Mouse (Mus musculus): ENCODE results near the gene Prrg1. TPM values are rescaled to one million over a fixed set of nuclear protein-coding genes. Genes with fewer than 3 reads are reported as not detected.

Prrg1 gene
- 5.8 and 7.3 TPM in 2 replicates for polyA plus RNA-seq (2012; rRNA removed)

- peak; percentile 22 to 25 for DNase-seq
- 9% methylated on average over 36 of the region's 36 CpGs for WGBS
- H3K4me3 ChIP-seq (replicated peaks; ENCODE audit: insufficient read depth, low read depth, low read length): peak within 1 kb of the TSS; percentile 57
- TF ChIP-seq POLR2A (IDR thresholded peaks at IDR 0.05; ENCODE audit: borderline replicate concordance, insufficient read depth, low read length) (no peak), CTCF (IDR thresholded peaks at IDR 0.05; ENCODE audit: borderline replicate concordance, insufficient read depth, low read depth, low read length) (no peak)
- no peaks in the 10 kb centered on the region for H3K27me3 ChIP-seq (ENCODE audit: control insufficient read depth, insufficient read depth, low read length)
- no peaks in the 10 kb centered on the region for H3K4me1 ChIP-seq (ENCODE audit: control insufficient read depth, insufficient read depth, low read length)
- H3K27ac ChIP-seq (ENCODE audit: insufficient read depth, low read length): 0 out of 2 replicates have a peak within 1 kb of the TSS, but pooled peaks have one; percentile 3
These were observed at the start of gene Prrg1 for GRCm38 (mm10) chrX:78583202-78584004. Prrg1 (minus strand) TSS chrX:78583896.

- TF ChIP-seq POLR2A (IDR thresholded peaks at IDR 0.05; ENCODE audit: borderline replicate concordance, insufficient read depth, low read length): no peak
- no peak for TF ChIP-seq CTCF (IDR thresholded peaks at IDR 0.05; ENCODE audit: borderline replicate concordance, insufficient read depth, low read depth, low read length)
- H3K4me1 ChIP-seq (ENCODE audit: control insufficient read depth, insufficient read depth, low read length): no peaks in the 10 kb centered on the region
- H3K27me3 ChIP-seq (ENCODE audit: control insufficient read depth, insufficient read depth, low read length): no peaks in the 10 kb centered on the region
- H3K4me3 ChIP-seq (replicated peaks; ENCODE audit: insufficient read depth, low read depth, low read length): no peak overlapping the region
- WGBS: 57% methylated on average over 2 of the region's 2 CpGs
- DNase-seq: no peak
- no peak overlapping the region for H3K27ac ChIP-seq (ENCODE audit: insufficient read depth, low read length)
These were observed 22.1 kb upstream of the Prrg1 start for GRCm38 (mm10) chrX:78605814-78606213.

- no peak for DNase-seq
- WGBS: 71% methylated on average over 2 of the region's 2 CpGs
- Histone ChIP-seq H3K4me1 (ENCODE audit: control insufficient read depth, insufficient read depth, low read length) (no peaks in the 10 kb centered on the region), H3K27me3 (ENCODE audit: control insufficient read depth, insufficient read depth, low read length) (no peaks in the 10 kb centered on the region), H3K27ac (ENCODE audit: insufficient read depth, low read length) (no peak overlapping the region), H3K4me3 (replicated peaks; ENCODE audit: insufficient read depth, low read depth, low read length) (no peak overlapping the region)
- TF ChIP-seq POLR2A (IDR thresholded peaks at IDR 0.05; ENCODE audit: borderline replicate concordance, insufficient read depth, low read length): no peak
These were observed 9.4 kb upstream of the Prrg1 start for GRCm38 (mm10) chrX:78593138-78593537.

GRCm38 (mm10) chrX:78582854-78583201 lies 868 bp downstream of the Prrg1 start:
- H3K4me1 ChIP-seq (ENCODE audit: control insufficient read depth, insufficient read depth, low read length): no peaks in the 10 kb centered on the region
- no peak overlapping the region for H3K4me3 ChIP-seq (replicated peaks; ENCODE audit: insufficient read depth, low read depth, low read length)
- no peak overlapping the region for H3K27ac ChIP-seq (ENCODE audit: insufficient read depth, low read length)
- H3K27me3 ChIP-seq (ENCODE audit: control insufficient read depth, insufficient read depth, low read length): no peaks in the 10 kb centered on the region
- WGBS: 1% methylated on average over 7 of the region's 21 CpGs
- peak in 1 of 2 experiments; percentile 4 for DNase-seq
- TF ChIP-seq POLR2A (IDR thresholded peaks at IDR 0.05; ENCODE audit: borderline replicate concordance, insufficient read depth, low read length) (no peak), CTCF (IDR thresholded peaks at IDR 0.05; ENCODE audit: borderline replicate concordance, insufficient read depth, low read depth, low read length) (no peak)

- WGBS: 71% methylated on average over 2 of the region's 2 CpGs
- no peak overlapping the region for H3K27ac ChIP-seq (ENCODE audit: insufficient read depth, low read length)
- H3K27me3 ChIP-seq (ENCODE audit: control insufficient read depth, insufficient read depth, low read length): no peaks in the 10 kb centered on the region
- no peak overlapping the region for H3K4me3 ChIP-seq (replicated peaks; ENCODE audit: insufficient read depth, low read depth, low read length)
- no peaks in the 10 kb centered on the region for H3K4me1 ChIP-seq (ENCODE audit: control insufficient read depth, insufficient read depth, low read length)
- no peak for DNase-seq
- TF ChIP-seq CTCF (IDR thresholded peaks at IDR 0.05; ENCODE audit: borderline replicate concordance, insufficient read depth, low read depth, low read length) (no peak), POLR2A (IDR thresholded peaks at IDR 0.05; ENCODE audit: borderline replicate concordance, insufficient read depth, low read length) (no peak)
These were observed 20.2 kb downstream of the Prrg1 start for GRCm38 (mm10) chrX:78563451-78563850.

GRCm38 (mm10) chrX:78553399-78553798 lies 30.3 kb downstream of the Prrg1 start:
- 85% methylated on average over 2 of the region's 2 CpGs for WGBS
- no peak overlapping the region for H3K27ac ChIP-seq (ENCODE audit: insufficient read depth, low read length)

GRCm38 (mm10) chrX:78552704-78553103 lies 31.0 kb downstream of the Prrg1 start:
- H3K4me1 ChIP-seq (ENCODE audit: control insufficient read depth, insufficient read depth, low read length): no peaks in the 10 kb centered on the region
- DNase-seq: no peak
- no peaks in the 10 kb centered on the region for H3K27me3 ChIP-seq (ENCODE audit: control insufficient read depth, insufficient read depth, low read length)
- 26% methylated on average over 1 of the region's 1 CpGs for WGBS
- H3K4me3 ChIP-seq (replicated peaks; ENCODE audit: insufficient read depth, low read depth, low read length): no peak overlapping the region
- no peak for TF ChIP-seq POLR2A (IDR thresholded peaks at IDR 0.05; ENCODE audit: borderline replicate concordance, insufficient read depth, low read length)
- no peak for TF ChIP-seq CTCF (IDR thresholded peaks at IDR 0.05; ENCODE audit: borderline replicate concordance, insufficient read depth, low read depth, low read length)
- H3K27ac ChIP-seq (ENCODE audit: insufficient read depth, low read length): no peak overlapping the region

More at GRCm38 (mm10) chrX:78553399-78553798, 30.3 kb downstream of the Prrg1 start:
- H3K4me1 ChIP-seq (ENCODE audit: control insufficient read depth, insufficient read depth, low read length): no peaks in the 10 kb centered on the region
- TF ChIP-seq CTCF (IDR thresholded peaks at IDR 0.05; ENCODE audit: borderline replicate concordance, insufficient read depth, low read depth, low read length) (no peak), POLR2A (IDR thresholded peaks at IDR 0.05; ENCODE audit: borderline replicate concordance, insufficient read depth, low read length) (no peak)
- H3K4me3 ChIP-seq (replicated peaks; ENCODE audit: insufficient read depth, low read depth, low read length): no peak overlapping the region
- H3K27me3 ChIP-seq (ENCODE audit: control insufficient read depth, insufficient read depth, low read length): no peaks in the 10 kb centered on the region
- no peak for DNase-seq

GRCm38 (mm10) chrX:78547696-78548095 lies 36.0 kb downstream of the Prrg1 start:
- H3K4me1 ChIP-seq (ENCODE audit: control insufficient read depth, insufficient read depth, low read length): no peaks in the 10 kb centered on the region
- no peak overlapping the region for H3K27ac ChIP-seq (ENCODE audit: insufficient read depth, low read length)
- WGBS: 24% methylated on average over 1 of the region's 1 CpGs
- DNase-seq: peak in 1 of 2 experiments; percentile 0
- no peak overlapping the region for H3K4me3 ChIP-seq (replicated peaks; ENCODE audit: insufficient read depth, low read depth, low read length)
- no peaks in the 10 kb centered on the region for H3K27me3 ChIP-seq (ENCODE audit: control insufficient read depth, insufficient read depth, low read length)
- no peak for TF ChIP-seq POLR2A (IDR thresholded peaks at IDR 0.05; ENCODE audit: borderline replicate concordance, insufficient read depth, low read length)
- TF ChIP-seq CTCF (IDR thresholded peaks at IDR 0.05; ENCODE audit: borderline replicate concordance, insufficient read depth, low read depth, low read length): no peak

Measured in cerebellum, adult 2 months (tissue).